In genomic region chr12:20815599-20815998, GRCm38 (mm10) we compare ENCODE assay signal across 8 mouse cellular contexts.
DNase-seq lines count a peak whose midpoint lies in the region; ATAC-seq lines count a peak whose summit lies in the region.

No protein-coding gene starts in this region.

- no peaks in the 10 kb centered on the region for H3K4me1 ChIP-seq in heart, embryonic 16.5 days (ENCODE audit: control insufficient read depth, insufficient read depth, low read length)
- no peaks in the 10 kb centered on the region for H3K4me1 ChIP-seq in kidney, embryonic 16.5 days (ENCODE audit: insufficient read depth, low read length)
- H3K4me1 ChIP-seq in lung, embryonic 15.5 days, result no peaks in the 10 kb centered on the region

- H3K9ac ChIP-seq in heart, embryonic 16.5 days (ENCODE audit: low read length), result peak overlapping the region; percentile 28
- peak overlapping the region; percentile 50 for H3K9ac ChIP-seq in kidney, embryonic 16.5 days (replicated peaks; ENCODE audit: low read length)
- 0 out of 2 replicates have a peak overlapping the region, but pooled peaks have one; percentile 24 for H3K9ac ChIP-seq in lung, embryonic 15.5 days

- no peaks in the 10 kb centered on the region for H3K27me3 ChIP-seq in heart, embryonic 16.5 days (ENCODE audit: control insufficient read depth, insufficient read depth, low read length)
- no peaks in the 10 kb centered on the region for H3K27me3 ChIP-seq in kidney, embryonic 16.5 days (ENCODE audit: insufficient read depth, low read length)
- no peaks in the 10 kb centered on the region for H3K27me3 ChIP-seq in lung, embryonic 15.5 days

- peak overlapping the region; percentile 47 for H3K4me3 ChIP-seq in heart, embryonic 16.5 days (ENCODE audit: low read length)
- H3K4me3 ChIP-seq in kidney, embryonic 16.5 days (ENCODE audit: low read length), result peak overlapping the region; percentile 46
- peak overlapping the region; percentile 41 for H3K4me3 ChIP-seq in lung, embryonic 15.5 days

- ATAC-seq in heart, embryonic 16.5 days (replicated peaks; ENCODE audit: extremely low read depth, insufficient read depth, low FRiP score), result peak; percentile 96
- peak; percentile 95 for ATAC-seq in kidney, embryonic 16.5 days (ENCODE audit: low FRiP score, low TSS enrichment)
- ATAC-seq in lung, embryonic 15.5 days (ENCODE audit: borderline replicate concordance, extremely low read depth, low FRiP score, low TSS enrichment), result peak; percentile 95

- peak; percentile 9 for DNase-seq in layer of hippocampus, adult 9-11 months
- DNase-seq in layer of hippocampus, postnatal 25 days (ENCODE audit: extremely low spot score in 1 of 2, low spot score in 1 of 2), result no peak
- DNase-seq in fat pad, adult 2 months (ENCODE audit: extremely low read depth, low read depth, low spot score), result peak; percentile 1
- DNase-seq in ovary, adult 18-20 months (ENCODE audit: low spot score), result peak; percentile 16
- DNase-seq in cerebellum, adult 18-20 months, result no peak

- peak overlapping the region; percentile 43 for H3K4me2 ChIP-seq in heart, embryonic 16.5 days (ENCODE audit: low read depth, low read length)
- H3K4me2 ChIP-seq in kidney, embryonic 16.5 days (replicated peaks; ENCODE audit: low read depth, low read length), result peak overlapping the region; percentile 46
- peak overlapping the region; percentile 49 for H3K4me2 ChIP-seq in lung, embryonic 15.5 days

- 12% methylated on average over 25 of the region's 38 CpGs for WGBS in heart, embryonic 16.5 days
- WGBS in kidney, embryonic 16.5 days, result 9% methylated on average over 23 of the region's 38 CpGs
- WGBS in lung, embryonic 15.5 days, result 11% methylated on average over 33 of the region's 38 CpGs

- H3K9me3 ChIP-seq in heart, embryonic 16.5 days (replicated peaks; ENCODE audit: control insufficient read depth, low read length), result peaks cover 15% of the 10 kb centered on the region; the same call in 1 of the 2 replicates
- peaks cover 27% of the 10 kb centered on the region for H3K9me3 ChIP-seq in kidney, embryonic 16.5 days (ENCODE audit: low read length)
- peaks cover 5% of the 10 kb centered on the region; the same call in 1 of the 2 replicates for H3K9me3 ChIP-seq in lung, embryonic 15.5 days

- H3K36me3 ChIP-seq in heart, embryonic 16.5 days (ENCODE audit: control insufficient read depth, insufficient read depth), result no peaks in the 10 kb centered on the region
- no peaks in the 10 kb centered on the region for H3K36me3 ChIP-seq in kidney, embryonic 16.5 days (ENCODE audit: insufficient read depth, low read length)
- no peaks in the 10 kb centered on the region for H3K36me3 ChIP-seq in lung, embryonic 15.5 days

- no peak overlapping the region for H3K27ac ChIP-seq in heart, embryonic 16.5 days (ENCODE audit: low read length)
- no peak overlapping the region for H3K27ac ChIP-seq in kidney, embryonic 16.5 days (ENCODE audit: low read length)
- H3K27ac ChIP-seq in lung, embryonic 15.5 days, result no peak overlapping the region

Comparison
In these comparisons a context has a peak if more than half of its experiments do, and no peak if none do; other contexts are left out.
1. DNase-seq: peak in layer of hippocampus, adult 9-11 months (single experiment), fat pad, adult 2 months (single experiment) and ovary, adult 18-20 months (single experiment); none in layer of hippocampus, postnatal 25 days (0 of 2) and cerebellum, adult 18-20 months (0 of 2).
2. Peak in every context shown above with its lines, with median percentiles within 50 percentile points of each other: ATAC-seq, H3K4me2 ChIP-seq, H3K4me3 ChIP-seq and H3K9ac ChIP-seq.